Mouse (Mus musculus): Measurements from ENCODE around the gene Lamb1. TPM values are rescaled to one million over a fixed set of nuclear protein-coding genes. Genes with fewer than 3 reads are reported as not detected.

Lamb1 gene
- polyA plus RNA-seq, 1 experiment from 2014 or later = 32.4 TPM

DNA sequence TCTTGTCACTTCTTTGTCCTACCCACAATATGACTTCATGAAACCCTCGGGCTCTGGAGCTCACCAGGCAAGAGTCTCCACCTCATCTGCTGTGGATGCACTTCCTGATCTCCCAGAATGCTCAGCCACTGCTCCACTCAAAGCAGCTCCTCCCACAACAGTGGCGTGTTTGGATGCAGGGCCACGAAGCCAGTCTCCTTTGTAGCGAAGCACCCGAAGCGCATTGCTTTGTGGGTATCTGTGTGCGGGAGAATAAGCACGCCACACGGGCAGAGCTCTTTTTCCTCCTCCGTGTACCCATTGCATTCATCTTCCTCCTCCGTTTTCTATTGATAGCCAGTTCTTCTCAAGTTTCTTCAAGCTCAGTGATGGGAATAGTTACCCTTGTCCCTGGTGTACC lies 112.2 kb downstream of the Lamb1 start:
- no peak for DNase-seq (ENCODE audit: low spot score)
- no peak overlapping the region for H3K4me3 ChIP-seq (ENCODE audit: low read depth, low read length)
- H3K27ac ChIP-seq (ENCODE audit: low read depth, low read length) = no peak overlapping the region
- ATAC-seq (ENCODE audit: insufficient read depth, low FRiP score, low TSS enrichment) = no peak
- WGBS = 90% methylated on average over 11 of the region's 11 CpGs
- no peaks in the 10 kb centered on the region for H3K36me3 ChIP-seq (ENCODE audit: control insufficient read depth, insufficient read depth, low read length)
- no peak overlapping the region for H3K4me2 ChIP-seq (ENCODE audit: low read depth)
- H3K9ac ChIP-seq (ENCODE audit: low read length) = no peak overlapping the region
- H3K4me1 ChIP-seq (ENCODE audit: control insufficient read depth, insufficient read depth, low read length) = no peaks in the 10 kb centered on the region
- no peaks in the 10 kb centered on the region for H3K27me3 ChIP-seq (ENCODE audit: control insufficient read depth, insufficient read depth, low read length)
- H3K9me3 ChIP-seq (ENCODE audit: control insufficient read depth, low read length) = no peaks in the 10 kb centered on the region

Other genes starting within 250 kb of the Lamb1 start
- 0.15 TPM in 1 of 2 replicates, not detected in the other for gene Fam110c, start 191.4 kb upstream of the Lamb1 start, polyA plus RNA-seq (2014; fragmentation: Nextera tagmentation; extraction: Ambion mirVana)
- gene Gm6993, start 24.5 kb upstream of the Lamb1 start, polyA plus RNA-seq (2014; fragmentation: Nextera tagmentation; extraction: Ambion mirVana) = not detected in 2 replicates
- 141 and 156 TPM in 2 replicates for gene Dld, start 86.2 kb downstream of the Lamb1 start, polyA plus RNA-seq (2014; fragmentation: Nextera tagmentation; extraction: Ambion mirVana)
- not detected in 2 replicates for gene Slc26a3, start 125.6 kb downstream of the Lamb1 start, polyA plus RNA-seq (2014; fragmentation: Nextera tagmentation; extraction: Ambion mirVana)
- 27.2 and 27.8 TPM in 2 replicates for gene Cbll1, start 234.4 kb downstream of the Lamb1 start, polyA plus RNA-seq (2014; fragmentation: Nextera tagmentation; extraction: Ambion mirVana)